Mouse (Mus musculus): Measurements from ENCODE around the gene Snrnp25.

The Snrnp25 gene

GRCm38 (mm10) chr11:32236712-32237410 is 31.6 kb downstream of the Snrnp25 start:
- in situ Hi-C loops (cut with MboI; ENCODE audit: low pct_unique_long_range_greater_than_20kb in 1 of 2, low sequenced_read_pairs in 2 of 2, unreplicated experiment in 1 of 2) = no loop called here

GRCm38 (mm10) chr11:32237411-32237795 is 32.2 kb downstream of the Snrnp25 start:
- in situ Hi-C loops (cut with MboI; ENCODE audit: low pct_unique_long_range_greater_than_20kb in 1 of 2, low sequenced_read_pairs in 2 of 2, unreplicated experiment in 1 of 2) = no loop called here

- in situ Hi-C loops (cut with MboI; ENCODE audit: low pct_unique_long_range_greater_than_20kb in 1 of 2, low sequenced_read_pairs in 2 of 2, unreplicated experiment in 1 of 2) = no loop called here
These were observed 33.1 kb downstream of the Snrnp25 start for GRCm38 (mm10) chr11:32238093-32238860.

- in situ Hi-C loops (cut with MboI; ENCODE audit: low pct_unique_long_range_greater_than_20kb in 1 of 2, low sequenced_read_pairs in 2 of 2, unreplicated experiment in 1 of 2) = no loop called here
These were observed 36.2 kb downstream of the Snrnp25 start for GRCm38 (mm10) chr11:32241391-32241790.

GRCm38 (mm10) chr11:32242209-32242608 is 37.0 kb downstream of the Snrnp25 start:
- in situ Hi-C loops (cut with MboI; ENCODE audit: low pct_unique_long_range_greater_than_20kb in 1 of 2, low sequenced_read_pairs in 2 of 2, unreplicated experiment in 1 of 2) = no loop called here

- in situ Hi-C loops (cut with MboI; ENCODE audit: low pct_unique_long_range_greater_than_20kb in 1 of 2, low sequenced_read_pairs in 2 of 2, unreplicated experiment in 1 of 2) = no loop called here
These were observed 38.2 kb downstream of the Snrnp25 start for GRCm38 (mm10) chr11:32243205-32243955.

- in situ Hi-C loops (cut with MboI; ENCODE audit: low pct_unique_long_range_greater_than_20kb in 1 of 2, low sequenced_read_pairs in 2 of 2, unreplicated experiment in 1 of 2) = no loop called here
These were observed 38.8 kb downstream of the Snrnp25 start for GRCm38 (mm10) chr11:32244064-32244463.

GRCm38 (mm10) chr11:32244617-32245016 is 39.4 kb downstream of the Snrnp25 start:
- in situ Hi-C loops (cut with MboI; ENCODE audit: low pct_unique_long_range_greater_than_20kb in 1 of 2, low sequenced_read_pairs in 2 of 2, unreplicated experiment in 1 of 2) = no loop called here

- in situ Hi-C loops (cut with MboI; ENCODE audit: low pct_unique_long_range_greater_than_20kb in 1 of 2, low sequenced_read_pairs in 2 of 2, unreplicated experiment in 1 of 2) = no loop called here
These were observed 40.4 kb downstream of the Snrnp25 start for GRCm38 (mm10) chr11:32245614-32246013.

GRCm38 (mm10) chr11:32247068-32247467 is 41.9 kb downstream of the Snrnp25 start:
- in situ Hi-C loops (cut with MboI; ENCODE audit: low pct_unique_long_range_greater_than_20kb in 1 of 2, low sequenced_read_pairs in 2 of 2, unreplicated experiment in 1 of 2) = no loop called here

- in situ Hi-C loops (cut with MboI; ENCODE audit: low pct_unique_long_range_greater_than_20kb in 1 of 2, low sequenced_read_pairs in 2 of 2, unreplicated experiment in 1 of 2) = no loop called here
These were observed 43.1 kb downstream of the Snrnp25 start for GRCm38 (mm10) chr11:32248350-32248749.

- in situ Hi-C loops (cut with MboI; ENCODE audit: low pct_unique_long_range_greater_than_20kb in 1 of 2, low sequenced_read_pairs in 2 of 2, unreplicated experiment in 1 of 2) = no loop called here
These were observed 45.9 kb downstream of the Snrnp25 start for GRCm38 (mm10) chr11:32250880-32251763.

GRCm38 (mm10) chr11:32253121-32253520 is 47.9 kb downstream of the Snrnp25 start:
- in situ Hi-C loops (cut with MboI; ENCODE audit: low pct_unique_long_range_greater_than_20kb in 1 of 2, low sequenced_read_pairs in 2 of 2, unreplicated experiment in 1 of 2) = no loop called here

GRCm38 (mm10) chr11:32256146-32256545 is 50.9 kb downstream of the Snrnp25 start:
- in situ Hi-C loops (cut with MboI; ENCODE audit: low pct_unique_long_range_greater_than_20kb in 1 of 2, low sequenced_read_pairs in 2 of 2, unreplicated experiment in 1 of 2) = no loop called here

GRCm38 (mm10) chr11:32256566-32256965 is 51.4 kb downstream of the Snrnp25 start:
- in situ Hi-C loops (cut with MboI; ENCODE audit: low pct_unique_long_range_greater_than_20kb in 1 of 2, low sequenced_read_pairs in 2 of 2, unreplicated experiment in 1 of 2) = no loop called here
